Mouse (Mus musculus) bone marrow, adult 2 months (tissue): ENCODE data around the gene Tmem273. TPM values are rescaled to one million over a fixed set of nuclear protein-coding genes. Genes with fewer than 3 reads are reported as not detected.

Source experiments
- H3K27ac ChIP-seq: fragments of 200-500 bp; 2 replicates; pipeline ENCODE4 v1.5.1; 2012; ENCODE audit warnings: low read depth, mild to moderate bottlenecking, control low read depth, inconsistent platforms, low read length; ENCODE audit not compliant: control insufficient read depth, poor library complexity, insufficient read depth
- H3K4me1 ChIP-seq: fragments of 200-500 bp; 2 replicates; pipeline ENCODE4 v1.6.1; 2011; ENCODE audit warnings: low read length; ENCODE audit not compliant: control insufficient read depth, insufficient read depth
- H3K4me3 ChIP-seq: fragments of 200-500 bp; replicated peaks from 2 replicates; pipeline ENCODE3; 2011; ENCODE audit warnings: mild to moderate bottlenecking, low read depth, low read length, control low read depth; ENCODE audit not compliant: control insufficient read depth
- CTCF ChIP-seq: fragments of 200-500 bp; IDR thresholded peaks from 2 replicates; pipeline ENCODE4 v1.5.1; 2011; ENCODE audit warnings: low read length, control low read depth; ENCODE audit not compliant: control insufficient read depth, insufficient read depth
- POLR2A ChIP-seq: fragments of 200-500 bp; IDR thresholded peaks from 2 replicates; pipeline ENCODE4 v1.6.1; 2011; ENCODE audit warnings: low read depth, mild to moderate bottlenecking, control low read depth, low read length, borderline replicate concordance; ENCODE audit not compliant: control insufficient read depth
- WGBS: fragments of 180-500 bp; shearing (Covaris S2); methylation state at CpG from one replicate; pipeline ENCODE4 v1.1.7; 2018; 5-methylcytosine and 5-hydroxymethylcytosine counted together
- polyA plus RNA-seq: library from polyadenylated mRNA; stranded (reverse); fragments of >200 nt; gene quantifications from 2 replicates; pipeline ENCODE4 v1.2.4, GENCODE M21; 2011; ENCODE audit warnings: low replicate concordance; ENCODE audit not compliant: missing spikeins, insufficient read depth, insufficient read length

Tmem273 gene
- 7.4 and 23.8 TPM in 2 replicates for polyA plus RNA-seq

DNA sequence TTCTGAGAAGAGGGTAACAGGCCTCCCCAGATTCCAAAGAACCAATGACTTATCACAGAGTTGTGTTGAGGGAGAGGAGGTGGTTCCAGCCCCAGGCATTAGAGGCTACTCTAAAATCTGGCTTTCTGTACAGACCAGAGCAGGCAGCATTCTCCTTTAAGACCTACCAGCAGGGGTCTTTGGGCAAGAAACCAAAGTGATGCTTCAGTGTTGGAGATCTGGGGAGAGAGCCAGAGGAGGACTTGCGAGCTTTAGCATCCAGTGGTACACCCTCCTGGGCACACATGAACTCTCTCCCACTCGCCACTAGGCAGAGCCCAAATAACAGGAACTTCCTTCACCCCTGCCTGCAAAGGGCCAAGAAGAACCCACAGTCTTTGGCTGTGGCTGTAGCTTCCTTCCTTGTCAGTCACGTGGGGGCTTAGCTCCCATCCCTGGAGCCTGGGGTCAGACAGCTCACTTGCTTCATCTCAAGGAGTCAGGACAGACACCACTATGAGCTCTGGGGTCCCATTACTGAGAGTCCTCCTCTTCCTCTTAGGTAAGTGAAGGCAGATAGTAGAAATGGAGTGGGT lies at the start of gene Tmem273:
Gene Tmem273 (plus strand): TSS at position 408 of the 575 bp plus-strand sequence.
- H3K4me3 ChIP-seq, result peak within 1 kb of the TSS; percentile 43
- H3K27ac ChIP-seq, result peak within 1 kb of the TSS; percentile 7; the same call in 1 of the 2 replicates
- H3K4me1 ChIP-seq, result peaks cover 10% of the 10 kb centered on the region
- WGBS, result 4% methylated on average over 3 of the region's 3 CpGs
- TF ChIP-seq CTCF (peak; percentile 32; the same call in 1 of the 2 replicates), POLR2A (no peak)

- 74% methylated on average over 6 of the region's 6 CpGs for WGBS
- TF ChIP-seq CTCF (no peak), POLR2A (no peak)
- H3K4me3 ChIP-seq, result no peak overlapping the region
- no peak overlapping the region for H3K27ac ChIP-seq
- H3K4me1 ChIP-seq, result no peaks in the 10 kb centered on the region; the same call in 1 of the 2 replicates
Observed at GRCm38 (mm10) chr14:32736561-32736960, 49.2 kb upstream of the Tmem273 start.

GRCm38 (mm10) chr14:32738586-32738985 lies 47.2 kb upstream of the Tmem273 start:
- no peak overlapping the region for H3K4me3 ChIP-seq
- 83% methylated on average over 5 of the region's 5 CpGs for WGBS
- H3K4me1 ChIP-seq, result no peaks in the 10 kb centered on the region; the same call in 1 of the 2 replicates
- no peak overlapping the region for H3K27ac ChIP-seq
- TF ChIP-seq CTCF (no peak), POLR2A (no peak)

DNA sequence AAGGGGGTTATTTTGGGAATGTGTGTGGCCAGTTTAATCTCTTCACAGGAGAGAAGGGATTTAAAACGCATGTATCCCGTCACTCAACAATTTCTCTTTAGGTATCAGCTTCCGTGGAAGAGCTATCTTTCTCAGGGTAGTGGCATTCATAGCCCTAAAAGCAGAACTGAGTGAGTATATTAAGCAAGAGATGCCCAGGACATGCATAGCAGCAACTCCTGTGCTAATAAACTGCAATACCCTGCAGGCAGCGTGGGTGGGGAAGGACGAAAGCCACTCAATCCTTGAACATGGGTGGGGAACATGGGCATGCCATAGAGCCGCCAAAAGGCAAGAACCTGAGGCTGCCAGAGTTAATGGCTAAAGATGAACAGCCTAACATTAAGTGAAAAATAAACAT lies 37.2 kb upstream of the Tmem273 start:
- Histone ChIP-seq H3K27ac (no peak overlapping the region), H3K4me3 (no peak overlapping the region), H3K4me1 (peaks cover 1% of the 10 kb centered on the region)
- TF ChIP-seq POLR2A, result no peak
- TF ChIP-seq CTCF, result no peak
- 45% methylated on average over 6 of the region's 6 CpGs for WGBS

GRCm38 (mm10) chr14:32750727-32751126 lies 35.0 kb upstream of the Tmem273 start:
- no peak overlapping the region for H3K27ac ChIP-seq
- TF ChIP-seq CTCF (no peak), POLR2A (no peak)
- H3K4me3 ChIP-seq, result no peak overlapping the region
- WGBS, result 66% methylated on average over 6 of the region's 6 CpGs
- peaks cover 1% of the 10 kb centered on the region for H3K4me1 ChIP-seq

DNA sequence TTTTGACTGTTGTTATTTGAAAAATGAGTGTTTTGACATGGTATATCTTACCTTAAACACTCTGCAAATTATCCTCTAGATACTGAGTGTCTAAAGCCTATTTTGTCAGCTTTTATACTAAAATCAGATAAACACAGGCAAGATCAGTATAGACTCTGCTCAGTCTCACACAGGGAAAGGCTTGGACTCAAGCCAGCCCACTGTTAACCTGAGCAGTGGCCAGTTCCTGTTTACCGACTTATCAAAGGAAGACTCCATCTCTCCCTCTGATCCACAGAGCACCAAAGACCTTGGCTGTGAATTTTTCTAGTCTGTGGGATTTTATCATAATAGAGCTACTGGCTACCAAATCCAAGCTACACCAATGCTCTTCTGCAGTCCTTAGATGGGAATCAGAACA lies 31.5 kb upstream of the Tmem273 start:
- WGBS, result 8% methylated on average over 1 of the region's 1 CpGs
- Histone ChIP-seq H3K4me3 (no peak overlapping the region), H3K4me1 (no peaks in the 10 kb centered on the region), H3K27ac (no peak overlapping the region)
- TF ChIP-seq POLR2A (no peak), CTCF (no peak)

GRCm38 (mm10) chr14:32762177-32762576 lies 23.6 kb upstream of the Tmem273 start:
- Histone ChIP-seq H3K4me3 (no peak overlapping the region), H3K4me1 (no peaks in the 10 kb centered on the region; the same call in 1 of the 2 replicates), H3K27ac (no peak overlapping the region)
- 36% methylated on average over 1 of the region's 1 CpGs for WGBS
- no peak for TF ChIP-seq CTCF
- no peak for TF ChIP-seq POLR2A

- H3K4me1 ChIP-seq, result no peaks in the 10 kb centered on the region; the same call in 1 of the 2 replicates
- no peak overlapping the region for H3K27ac ChIP-seq
- H3K4me3 ChIP-seq, result no peak overlapping the region
- WGBS, result 30% methylated on average over 6 of the region's 6 CpGs
- no peak for TF ChIP-seq POLR2A
Observed at GRCm38 (mm10) chr14:32770563-32770962, 15.2 kb upstream of the Tmem273 start.

DNA sequence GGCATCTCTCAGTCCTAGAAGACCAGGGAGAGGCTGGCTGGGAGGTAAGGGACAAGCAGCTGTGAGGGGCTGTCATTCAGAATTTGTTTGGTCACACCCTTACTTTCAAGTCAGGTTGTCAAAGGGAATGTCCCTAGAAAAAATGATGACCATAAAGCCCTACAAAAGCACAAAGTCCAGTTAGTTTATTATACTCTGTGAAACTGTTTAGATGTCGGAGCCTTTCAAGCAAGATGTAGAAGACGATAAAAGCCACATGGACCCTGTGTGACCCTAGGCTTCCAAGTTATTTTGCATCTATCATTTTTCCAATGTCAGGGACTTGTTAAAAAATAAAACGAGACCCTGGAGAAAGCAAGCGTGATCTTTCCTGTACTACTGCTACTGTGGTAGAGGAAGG lies 13.7 kb upstream of the Tmem273 start:
- Histone ChIP-seq H3K4me3 (no peak overlapping the region), H3K27ac (no peak overlapping the region), H3K4me1 (no peaks in the 10 kb centered on the region; the same call in 1 of the 2 replicates)
- WGBS, result 74% methylated on average over 4 of the region's 4 CpGs
- TF ChIP-seq CTCF (no peak), POLR2A (no peak)
